Mouse (Mus musculus) small intestine, adult 2 months (tissue): Measurements from ENCODE around the gene Abl1.

ENCODE experiments used
- CTCF ChIP-seq: fragments of 200-500 bp; IDR thresholded peaks from 2 replicates; pipeline ENCODE4 v1.5.1; 2012; ENCODE audit warnings: low read depth, mild to moderate bottlenecking, control low read depth, inconsistent platforms, low read length, moderate library complexity, mixed read lengths; ENCODE audit not compliant: insufficient replicate concordance, insufficient read length; ENCODE audit errors: extremely low read depth
- POLR2A ChIP-seq: fragments of 200-500 bp; IDR thresholded peaks from 2 replicates; pipeline ENCODE4 v1.6.1; 2012; ENCODE audit warnings: low read depth, mild to moderate bottlenecking, control low read depth, inconsistent platforms, low read length, moderate library complexity

GRCm38 (mm10) chr2:31796943-31797342, 108.8 kb downstream of the Abl1 start:
- TF ChIP-seq CTCF (no peak), POLR2A (no peak)
